ENCODE assay signal across 18 mouse cellular contexts in the genomic region with DNA sequence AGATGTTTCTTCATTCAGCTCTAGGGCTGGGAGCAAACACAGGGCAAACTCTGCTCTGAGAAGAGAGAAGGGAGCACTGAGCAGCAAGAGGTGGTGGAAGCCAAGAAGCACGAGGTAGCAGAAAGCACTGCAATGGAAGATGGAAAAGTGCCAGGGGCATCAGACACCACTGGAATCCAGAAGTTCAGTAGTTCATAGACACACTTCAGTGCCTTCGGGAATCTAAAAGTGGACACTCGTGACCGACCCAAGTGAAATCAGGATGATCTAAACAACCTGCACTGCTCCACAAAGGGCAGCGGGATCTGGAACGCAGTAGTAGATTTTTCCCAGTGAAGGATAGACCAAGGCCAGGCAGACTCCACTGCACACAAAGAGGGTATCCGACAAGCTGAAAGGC. TPM values are rescaled to one million over a fixed set of nuclear protein-coding genes. Genes with fewer than 3 reads are reported as not detected.
A peak's percentile ranks its signal among the peaks of the same experiment; 100 is the strongest.
DNase-seq lines count a peak whose midpoint lies in the region; ATAC-seq and TF ChIP-seq lines count a peak whose summit lies in the region.
"Had no signal": no experiment of that assay in that cellular context is flagged by ENCODE, and none has a peak within 500 bp of the region (broad histone marks: within the 10 kb centered on the region; RNA-seq: fewer than 3 reads in every experiment).

No protein-coding gene starts in this region.

- TF ChIP-seq CTCF in kidney, postnatal 0 days (IDR thresholded peaks at IDR 0.05; ENCODE audit: low read depth): no peak

- 64% methylated on average over 7 of the region's 7 CpGs for WGBS in kidney, embryonic 14.5 days
- WGBS in kidney, postnatal 0 days: 54% methylated on average over 7 of the region's 7 CpGs
- 91% methylated on average over 7 of the region's 7 CpGs for WGBS in midbrain, embryonic 16.5 days

- H3K27ac ChIP-seq in kidney, embryonic 14.5 days (ENCODE audit: low read depth, low read length): no peak overlapping the region
- no peak overlapping the region for H3K27ac ChIP-seq in kidney, postnatal 0 days
- H3K27ac ChIP-seq in midbrain, embryonic 16.5 days (ENCODE audit: low read length): no peak overlapping the region
- H3K27ac ChIP-seq: embryonic facial prominence, embryonic 10.5 days; hindbrain, embryonic 15.5 days; limb, embryonic 13.5 days; liver, embryonic 15.5 days; neural tube, embryonic 12.5 days had no signal

- no peak overlapping the region for H3K9ac ChIP-seq in kidney, embryonic 14.5 days (ENCODE audit: low read depth, low read length)
- H3K9ac ChIP-seq in kidney, postnatal 0 days (ENCODE audit: low read depth, low read length): no peak overlapping the region
- no peak overlapping the region for H3K9ac ChIP-seq in midbrain, embryonic 16.5 days (ENCODE audit: low read depth, low read length)
- H3K9ac ChIP-seq: hindbrain, embryonic 15.5 days; limb, embryonic 13.5 days; liver, embryonic 15.5 days; neural tube, embryonic 12.5 days had no signal

- H3K4me3 ChIP-seq in kidney, embryonic 14.5 days (ENCODE audit: low read length): no peak overlapping the region
- no peak overlapping the region for H3K4me3 ChIP-seq in kidney, postnatal 0 days (replicated peaks; ENCODE audit: low read depth, low read length)
- no peak overlapping the region for H3K4me3 ChIP-seq in midbrain, embryonic 16.5 days (ENCODE audit: low read depth, low read length)
- H3K4me3 ChIP-seq: embryonic facial prominence, embryonic 10.5 days; hindbrain, embryonic 15.5 days; limb, embryonic 13.5 days; liver, embryonic 15.5 days; megakaryocyte, embryonic 14.5 days; neural tube, embryonic 12.5 days had no signal

- no peaks in the 10 kb centered on the region for H3K9me3 ChIP-seq in kidney, embryonic 14.5 days (ENCODE audit: control insufficient read depth, low read length)
- H3K9me3 ChIP-seq in kidney, postnatal 0 days (replicated peaks; ENCODE audit: low read length): no peaks in the 10 kb centered on the region
- no peaks in the 10 kb centered on the region for H3K9me3 ChIP-seq in midbrain, embryonic 16.5 days (replicated peaks; ENCODE audit: control insufficient read depth, low read length, poor library complexity, severe bottlenecking)
- H3K9me3 ChIP-seq: embryonic facial prominence, embryonic 10.5 days; hindbrain, embryonic 15.5 days; limb, embryonic 13.5 days; liver, embryonic 15.5 days; neural tube, embryonic 12.5 days had no signal

- ATAC-seq in kidney, embryonic 14.5 days (ENCODE audit: low FRiP score, low TSS enrichment): no peak
- peak; percentile 65 for ATAC-seq in kidney, postnatal 0 days (replicated peaks; ENCODE audit: low FRiP score, low read depth)
- ATAC-seq in midbrain, embryonic 16.5 days: no peak
- ATAC-seq: intestine, embryonic 16.5 days had no signal

- no peaks in the 10 kb centered on the region for H3K36me3 ChIP-seq in kidney, embryonic 14.5 days (ENCODE audit: control insufficient read depth, insufficient read depth, low read length)
- H3K36me3 ChIP-seq in kidney, postnatal 0 days (ENCODE audit: insufficient read depth, low read length): no peaks in the 10 kb centered on the region
- H3K36me3 ChIP-seq in midbrain, embryonic 16.5 days (ENCODE audit: control insufficient read depth, insufficient read depth, low read length): no peaks in the 10 kb centered on the region
- H3K36me3 ChIP-seq: embryonic facial prominence, embryonic 10.5 days; hindbrain, embryonic 15.5 days; limb, embryonic 13.5 days; liver, embryonic 15.5 days; neural tube, embryonic 12.5 days had no signal

- 0 out of 2 replicates have a peak, but pooled peaks cover 8% of the 10 kb centered on the region for H3K4me1 ChIP-seq in kidney, embryonic 14.5 days (ENCODE audit: control insufficient read depth, insufficient read depth, low read length)
- no peaks in the 10 kb centered on the region for H3K4me1 ChIP-seq in kidney, postnatal 0 days (replicated peaks; ENCODE audit: insufficient read depth, low read length)
- H3K4me1 ChIP-seq in midbrain, embryonic 16.5 days (ENCODE audit: control insufficient read depth, insufficient read depth, low read length): no peaks in the 10 kb centered on the region
- H3K4me1 ChIP-seq: hindbrain, embryonic 15.5 days; liver, embryonic 15.5 days; megakaryocyte, embryonic 14.5 days; neural tube, embryonic 12.5 days had no signal

- no peak overlapping the region for H3K4me2 ChIP-seq in kidney, embryonic 14.5 days (replicated peaks; ENCODE audit: low read depth, low read length)
- H3K4me2 ChIP-seq in kidney, postnatal 0 days (ENCODE audit: low read length): no peak overlapping the region
- H3K4me2 ChIP-seq in midbrain, embryonic 16.5 days (ENCODE audit: low read length): no peak overlapping the region
- H3K4me2 ChIP-seq: hindbrain, embryonic 15.5 days; limb, embryonic 13.5 days; liver, embryonic 15.5 days; neural tube, embryonic 12.5 days had no signal

- peak; percentile 82 for DNase-seq in kidney, adult 11 months
- peak; percentile 34 to 40 for DNase-seq in right cerebral cortex, postnatal 10 days (ENCODE audit: low spot score in 2 of 2)
- DNase-seq in right cerebral cortex, postnatal 36 days (ENCODE audit: low spot score in 2 of 2): no peak
- peak; percentile 45 for DNase-seq in kidney, postnatal 0 days (ENCODE audit: low spot score)
- no peak for DNase-seq in adrenal gland, postnatal 14 days
- DNase-seq: adrenal gland, adult 8-10 months; cerebellum, adult 9-10 months; right cerebral cortex, adult 18-20 months; thymus, postnatal 36 days had no signal

- H3K27me3 ChIP-seq in kidney, embryonic 14.5 days (ENCODE audit: control insufficient read depth, insufficient read depth, low read length): no peaks in the 10 kb centered on the region
- no peaks in the 10 kb centered on the region for H3K27me3 ChIP-seq in kidney, postnatal 0 days (ENCODE audit: insufficient read depth, low read length)
- H3K27me3 ChIP-seq in midbrain, embryonic 16.5 days (ENCODE audit: control insufficient read depth, insufficient read depth, low read depth, low read length): no peaks in the 10 kb centered on the region
- H3K27me3 ChIP-seq: hindbrain, embryonic 15.5 days; limb, embryonic 13.5 days; liver, embryonic 15.5 days; megakaryocyte, embryonic 14.5 days; neural tube, embryonic 12.5 days had no signal

RNA-seq across cellular contexts. Expression of a gene that starts 18.6 kb away (rescaled TPM):
- polyA plus RNA-seq in kidney, embryonic 14.5 days (2014; fragmentation: Nextera tagmentation; extraction: Ambion mirVana): 5.9 and 9.1 TPM in 2 replicates
- polyA plus RNA-seq in kidney, postnatal 0 days (2015; fragmentation: Nextera tagmentation; extraction: Ambion mirVana): 4.6 and 5.0 TPM in 2 replicates
- 2.1 and 3.0 TPM in 2 replicates for total RNA-seq in adrenal gland, postnatal 14 days (2021)
- polyA plus RNA-seq in midbrain, embryonic 16.5 days (2015; fragmentation: Nextera tagmentation; extraction: Ambion mirVana): 13.4 and 15.3 TPM in 2 replicates

Comparison
In these comparisons a context has a peak if more than half of its experiments do, and no peak if none do; other contexts are left out.
1. DNase-seq: peak in kidney, adult 11 months (single experiment), right cerebral cortex, postnatal 10 days (2 of 2) and kidney, postnatal 0 days (single experiment); none in right cerebral cortex, postnatal 36 days (0 of 2) and adrenal gland, postnatal 14 days (single experiment).